Mouse (Mus musculus) urinary bladder, postnatal 25 days (tissue): ENCODE data around the gene Ppp2r5a.

Experiments
- DNase-seq: peaks from one replicate; pipeline ENCODE4 v3.0.0; 2022; ENCODE audit warnings: low spot score

Ppp2r5a gene

DNA sequence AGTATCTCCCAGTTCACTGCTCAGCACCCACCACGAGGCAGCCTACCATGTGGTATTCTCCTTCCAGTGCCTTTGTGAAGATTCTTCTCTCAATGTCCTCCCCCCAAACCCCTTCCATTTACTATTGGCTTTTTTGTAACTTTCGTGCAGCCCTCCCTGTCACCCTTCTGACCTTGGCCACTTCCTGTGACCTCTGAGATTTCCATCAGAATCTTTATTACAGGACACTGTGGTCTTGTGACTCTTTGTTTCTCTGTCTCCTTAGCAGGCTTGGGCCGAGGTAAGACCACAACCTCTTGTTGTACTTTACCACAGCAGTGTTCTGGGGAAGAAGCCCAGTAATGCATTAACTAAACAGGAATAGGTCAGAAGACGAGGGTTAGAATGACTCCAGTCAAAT lies 15.9 kb upstream of the Ppp2r5a start:
- DNase-seq: no peak

DNA sequence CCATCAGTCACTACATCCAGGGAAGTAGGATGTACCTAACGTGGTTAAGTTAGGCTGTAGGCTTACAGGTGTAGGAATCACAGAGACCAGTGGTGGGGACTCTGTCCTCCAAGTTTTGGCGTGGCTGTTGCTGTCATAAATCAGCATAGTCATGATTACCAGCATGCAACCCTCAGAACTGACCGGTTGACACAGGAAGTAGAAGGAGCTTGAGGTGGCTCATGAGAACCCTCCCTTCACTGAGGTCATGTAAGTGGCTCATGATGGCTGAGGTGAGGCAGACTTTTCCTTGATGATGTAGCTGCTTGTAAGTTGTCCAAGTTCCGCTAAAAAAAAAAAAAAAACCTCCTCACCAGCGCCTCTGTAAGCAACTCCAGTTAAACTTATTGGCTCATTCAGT lies 14.0 kb upstream of the Ppp2r5a start:
- no peak for DNase-seq

DNA sequence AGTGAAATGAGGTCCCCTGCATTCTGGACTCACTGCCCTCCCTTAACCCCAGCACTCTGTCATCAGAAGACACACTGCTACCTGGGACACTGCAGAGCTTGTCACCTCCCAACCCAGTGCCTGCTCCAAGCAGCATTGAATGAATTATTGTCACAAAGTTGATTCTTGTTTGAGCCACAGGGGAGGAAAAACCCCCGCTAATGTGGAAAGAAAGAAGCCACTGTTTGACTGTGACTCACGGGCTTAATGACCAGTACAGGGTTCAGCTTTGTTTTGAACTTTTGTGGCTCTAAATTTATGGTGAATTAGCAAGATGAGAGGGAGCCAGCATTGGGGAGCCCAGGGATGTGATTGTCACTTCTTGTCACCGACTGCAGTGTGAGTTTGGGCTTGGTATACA lies 13.5 kb upstream of the Ppp2r5a start:
- DNase-seq: no peak

DNA sequence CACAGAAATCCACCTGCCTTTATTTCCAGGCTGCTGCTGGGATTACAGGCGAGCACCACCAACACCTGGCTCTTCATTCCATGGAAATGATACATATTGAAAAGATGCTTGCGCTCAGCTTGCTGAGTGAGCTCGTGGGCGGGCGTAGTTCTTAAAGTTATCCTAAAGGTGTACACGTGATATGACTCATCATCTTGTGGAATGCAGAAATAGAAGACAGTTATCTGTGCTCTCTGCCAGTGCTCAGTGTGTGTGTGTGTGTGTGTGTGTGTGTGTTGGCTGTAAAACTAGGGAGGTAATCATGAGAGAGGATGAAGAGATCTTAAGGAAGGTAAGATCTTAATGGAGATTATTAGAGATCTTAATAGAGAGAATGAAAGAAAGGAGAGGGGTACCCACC lies 11.4 kb upstream of the Ppp2r5a start:
- no peak for DNase-seq

DNA sequence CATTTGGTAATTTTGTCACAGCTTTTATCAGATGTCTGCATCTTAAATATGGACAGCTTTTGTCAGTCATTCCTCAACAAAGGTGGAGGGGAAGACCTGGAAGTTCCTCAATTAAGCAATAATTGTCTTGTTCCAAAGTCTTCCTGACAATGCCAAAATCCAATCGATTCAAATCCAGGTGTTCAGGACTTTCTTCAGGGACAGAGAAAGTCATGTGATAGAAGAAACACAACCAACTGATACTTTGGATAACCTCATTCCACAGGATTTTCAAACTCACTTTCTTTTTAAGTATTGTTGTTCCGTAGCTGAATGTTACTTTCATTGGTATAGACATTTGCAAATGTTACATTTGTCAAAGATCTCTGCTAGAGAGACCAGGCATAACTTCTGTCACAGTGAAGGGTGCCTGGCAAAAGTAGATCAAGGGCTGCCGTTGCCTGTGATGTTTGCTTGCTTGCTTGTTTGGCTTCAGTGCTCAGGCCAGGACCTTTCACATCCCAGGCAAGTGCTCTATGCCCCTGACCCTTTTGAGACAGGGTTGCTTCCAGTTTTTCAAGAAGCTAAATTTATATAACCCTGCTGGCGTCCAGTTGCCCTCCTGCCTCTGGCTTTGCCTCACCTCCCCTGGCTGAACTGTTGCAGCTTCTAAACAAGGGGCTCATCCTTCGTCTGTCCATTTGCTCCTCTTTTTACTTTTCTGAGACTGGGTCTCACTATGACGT lies 10.8 kb upstream of the Ppp2r5a start:
- no peak for DNase-seq

DNA sequence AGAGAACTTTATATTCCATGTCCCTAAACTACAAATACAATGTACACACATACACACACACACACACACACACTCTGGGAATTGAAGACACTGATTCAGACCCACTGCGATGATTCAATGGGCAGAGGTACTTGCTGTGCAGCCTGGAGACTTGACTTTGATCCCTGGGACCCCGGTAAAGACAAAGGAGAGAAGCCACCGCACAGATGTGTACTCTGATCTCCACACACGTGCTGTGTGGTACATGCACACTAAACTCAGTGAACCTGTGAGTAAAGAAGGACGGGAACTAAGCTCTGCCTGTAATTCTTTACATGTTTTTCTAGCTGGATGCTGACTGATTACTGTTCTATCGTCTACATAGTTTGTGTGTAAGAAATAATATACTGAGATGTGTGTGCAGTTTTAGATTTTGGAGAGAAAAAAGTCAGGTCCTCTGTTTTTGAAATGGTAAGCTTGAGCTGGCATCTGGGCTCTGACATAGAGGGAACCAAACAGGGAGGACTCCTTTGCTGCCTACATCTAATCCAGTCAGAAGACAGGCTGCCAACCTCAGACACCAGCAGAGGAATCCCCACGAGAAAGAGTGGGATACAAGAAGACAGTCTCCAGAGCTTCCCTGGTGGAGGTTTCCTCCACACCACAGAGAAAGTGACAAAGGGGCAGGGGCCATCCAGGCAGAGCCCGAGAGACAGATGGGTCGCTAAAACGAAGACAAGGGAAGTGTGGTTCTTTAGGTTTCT lies 7.4 kb upstream of the Ppp2r5a start:
- DNase-seq: no peak

DNA sequence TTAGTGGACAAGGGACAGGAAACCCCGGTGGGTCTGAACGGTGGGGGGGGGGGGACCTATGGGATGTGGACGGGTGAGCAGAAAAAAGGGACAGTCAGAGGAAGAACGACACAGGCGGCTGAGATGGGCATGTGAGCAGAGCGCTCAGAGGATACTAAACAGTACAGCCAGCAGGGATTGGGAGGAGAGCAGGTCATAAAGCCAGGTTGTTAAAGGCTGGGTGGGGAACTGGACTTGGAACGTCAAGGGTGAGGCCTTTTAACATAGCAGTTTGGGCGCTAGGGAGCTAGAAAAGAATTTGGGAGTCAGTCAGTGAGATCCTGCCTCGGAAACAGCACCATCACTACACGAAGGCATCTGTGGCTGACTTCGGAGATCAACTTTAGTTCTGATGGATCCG lies 4.2 kb upstream of the Ppp2r5a start:
- DNase-seq: no peak

DNA sequence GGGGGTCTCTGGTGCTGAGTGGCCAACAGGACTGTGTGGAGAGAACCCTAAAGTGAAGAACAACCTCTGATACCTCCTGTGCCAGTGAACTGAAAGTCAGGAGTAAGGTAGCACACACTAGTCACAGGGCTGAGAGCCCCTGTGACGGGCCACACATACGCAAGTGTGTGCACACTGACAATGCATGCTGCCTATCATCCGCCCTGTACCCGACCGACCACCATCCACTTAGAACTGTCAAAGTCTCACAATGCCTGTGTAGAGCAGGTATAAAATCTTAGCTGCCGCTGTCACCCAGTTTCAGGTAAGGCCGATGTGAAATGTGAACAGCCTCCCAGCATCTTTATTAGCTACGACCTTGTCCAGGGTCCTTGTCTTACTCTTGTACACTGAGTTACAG lies 3.4 kb upstream of the Ppp2r5a start:
- DNase-seq: no peak

DNA sequence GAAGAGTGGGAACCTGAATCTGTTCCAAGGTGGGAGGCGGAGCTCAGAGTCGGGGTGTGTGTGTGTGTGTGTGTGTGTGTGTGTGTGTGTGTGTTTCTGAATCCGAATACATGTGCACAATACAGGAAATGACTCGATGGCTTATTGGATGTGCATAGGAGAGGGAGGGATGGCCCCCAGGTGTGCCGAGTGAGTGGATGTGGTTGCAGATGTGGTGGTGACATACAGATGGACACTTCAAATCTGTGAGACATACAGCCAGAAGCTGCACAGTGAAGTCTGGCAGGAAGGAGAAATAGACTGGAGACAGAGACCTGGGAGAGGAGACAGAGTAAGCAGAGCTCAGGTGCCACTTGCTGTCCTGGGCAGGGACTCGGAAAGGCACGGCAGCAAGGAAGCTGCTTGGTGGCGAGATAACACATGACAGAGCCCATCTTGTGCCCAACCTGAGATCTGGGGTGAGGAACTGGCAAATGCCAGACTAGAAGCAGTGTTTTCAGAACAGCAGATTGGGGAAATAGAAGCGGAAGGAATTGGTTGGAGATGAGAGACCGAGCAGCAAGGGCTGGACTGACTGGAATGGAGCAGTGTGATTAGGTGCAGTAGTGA lies 1.8 kb upstream of the Ppp2r5a start:
- DNase-seq: no peak

DNA sequence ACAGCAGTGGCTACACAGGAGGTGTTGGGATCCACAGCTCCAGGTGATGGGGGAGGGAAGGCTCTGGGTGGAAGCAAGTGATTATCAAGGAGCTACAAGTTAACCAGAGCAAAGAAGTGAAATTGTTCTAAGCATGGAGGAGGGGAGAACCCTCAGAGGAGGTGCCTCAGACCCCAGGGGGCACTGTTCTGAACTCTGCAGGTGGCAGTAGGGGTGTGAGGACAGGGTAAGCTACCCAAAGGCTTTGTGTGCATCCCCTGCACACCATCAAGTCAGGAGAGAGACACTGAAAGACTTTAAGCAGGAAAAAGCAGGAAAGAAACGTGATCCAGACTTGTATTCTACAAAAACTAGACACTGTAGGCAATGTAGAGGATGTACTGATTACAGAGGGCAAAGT lies 1.2 kb upstream of the Ppp2r5a start:
- no peak for DNase-seq

DNA sequence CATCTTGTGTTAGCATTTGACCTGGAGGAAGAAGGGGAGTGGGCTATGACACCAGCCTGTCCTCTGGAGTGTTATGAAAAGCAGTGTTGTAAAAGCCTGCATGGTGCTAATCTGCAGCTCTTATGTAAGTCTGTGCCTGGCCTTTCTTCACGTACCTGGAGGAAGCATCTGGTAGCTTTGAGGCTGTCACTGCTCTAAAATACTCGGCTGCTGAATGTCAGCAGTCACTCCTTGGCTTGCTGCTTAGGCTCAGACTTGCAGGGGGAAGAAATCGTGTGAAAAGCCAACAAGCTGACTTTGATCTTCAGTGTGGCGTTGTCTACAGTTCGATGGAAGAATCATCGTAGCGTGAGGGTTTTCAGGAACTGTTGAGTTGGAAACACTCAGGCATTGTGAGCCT lies 566 bp downstream of the Ppp2r5a start:
- no peak for DNase-seq

DNA sequence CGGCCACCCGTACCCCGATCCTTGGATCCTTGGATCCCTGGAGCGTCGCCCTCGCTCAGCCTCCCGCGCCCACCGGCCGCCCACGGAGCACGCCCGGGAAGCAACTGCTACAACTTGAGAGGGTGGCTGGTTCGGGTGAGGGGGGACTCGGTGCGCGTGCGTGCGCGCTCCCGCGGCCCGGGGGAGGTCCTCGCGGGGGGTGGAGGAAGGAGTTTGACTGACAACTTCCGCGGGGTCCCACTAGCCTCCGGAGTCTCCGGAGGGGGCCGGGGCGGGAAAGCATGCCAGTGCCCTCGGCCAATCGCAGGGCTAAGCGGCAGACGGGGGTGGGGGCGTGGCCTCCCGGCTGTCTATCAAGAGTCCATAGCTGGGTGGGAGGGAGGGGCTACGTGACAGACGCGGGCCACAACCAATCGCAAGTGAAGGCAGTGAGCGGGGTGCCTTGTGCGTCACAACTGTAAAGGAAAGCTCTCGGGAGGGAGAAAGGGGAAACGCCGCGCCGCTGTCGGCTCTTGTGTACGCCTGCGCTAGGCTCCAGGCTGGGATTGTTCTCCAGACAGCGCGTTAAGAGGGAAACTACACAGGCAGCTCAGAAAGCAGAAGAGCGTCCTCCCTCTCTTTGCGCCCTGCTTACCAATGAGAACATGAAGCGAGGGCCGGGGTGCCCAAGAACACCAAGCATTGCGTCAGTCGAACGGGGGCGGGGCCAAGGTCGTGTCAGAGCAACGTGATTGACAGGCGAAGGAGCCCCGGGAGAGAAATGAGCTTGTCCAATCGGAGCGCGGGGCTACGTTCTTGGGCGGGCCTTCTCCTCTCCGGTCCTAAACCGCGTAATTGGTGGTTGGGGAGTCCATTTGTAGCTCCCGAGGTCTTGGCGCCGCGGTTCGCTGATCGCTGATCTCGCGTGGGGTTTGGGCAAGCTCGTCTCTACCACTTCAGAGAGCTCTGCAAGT lies 5.9 kb downstream of the Ppp2r5a start:
- peak; percentile 98 for DNase-seq

DNA sequence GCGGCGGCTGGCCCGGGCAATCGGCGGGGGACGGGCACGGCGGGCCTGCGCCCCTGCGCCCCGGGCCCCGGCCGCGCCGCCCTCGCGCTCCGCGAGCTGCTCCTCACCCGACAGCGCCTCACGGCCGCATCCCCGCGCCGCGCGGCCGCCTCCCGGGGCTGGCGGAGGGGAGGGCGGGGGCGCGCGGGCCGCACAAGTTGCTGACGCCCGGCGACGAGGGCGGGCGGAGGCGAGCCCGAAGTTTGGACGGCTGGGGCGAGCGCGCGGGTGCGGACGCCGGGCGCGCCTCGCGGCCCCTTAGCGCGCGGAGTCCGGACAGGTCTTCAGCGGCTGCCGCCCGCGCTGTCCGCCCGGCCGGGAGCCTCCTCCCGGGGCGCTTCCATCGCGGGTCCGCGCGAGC lies 6.6 kb downstream of the Ppp2r5a start:
- DNase-seq: peak; percentile 52

DNA sequence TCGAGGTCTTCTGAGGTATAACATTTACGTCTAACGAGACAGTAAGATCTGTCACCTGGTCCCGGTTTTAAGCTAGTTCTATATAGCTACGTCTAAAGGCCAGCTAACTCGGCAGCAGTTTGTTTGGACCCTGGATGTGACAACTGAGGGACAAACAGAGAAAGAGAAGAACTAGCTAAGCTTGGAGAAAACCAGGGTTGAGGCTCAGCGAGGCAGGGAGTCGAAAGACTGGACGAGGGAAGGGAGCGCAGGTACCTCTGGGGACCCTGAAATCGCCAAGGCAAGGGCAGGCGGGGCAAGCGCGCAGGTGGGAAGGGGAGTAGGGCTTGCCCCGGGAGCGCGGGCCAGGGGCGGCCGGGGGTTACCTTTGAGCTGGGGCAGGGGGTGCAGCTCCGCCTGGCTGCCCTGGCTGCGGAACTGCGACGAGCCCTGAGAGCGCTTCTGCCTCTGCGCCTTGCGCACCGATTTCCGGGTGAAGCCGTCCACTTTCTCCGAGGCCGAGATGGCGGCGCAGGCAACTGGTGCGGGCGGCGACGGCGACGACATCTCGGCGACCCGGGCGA lies 7.1 kb downstream of the Ppp2r5a start:
- DNase-seq: peak; percentile 45

DNA sequence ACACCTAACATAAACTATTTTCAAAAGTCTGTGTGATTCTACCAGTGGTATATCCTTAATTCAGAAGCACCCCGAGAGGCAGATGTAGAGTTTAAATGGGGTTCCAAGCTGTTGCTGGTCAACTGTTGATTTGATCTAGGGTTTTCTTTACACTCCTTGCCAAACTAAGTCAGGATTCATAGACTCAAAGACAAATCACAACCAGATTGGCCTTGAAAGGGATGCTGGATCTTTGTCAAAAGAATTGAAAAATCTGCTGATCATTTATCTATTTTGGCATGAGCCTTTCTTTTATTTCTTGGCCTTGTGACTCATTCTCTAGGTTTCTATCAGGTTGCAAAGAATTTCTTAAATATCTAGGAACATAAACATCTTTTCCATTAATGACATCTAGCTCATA lies 7.9 kb downstream of the Ppp2r5a start:
- no peak for DNase-seq

DNA sequence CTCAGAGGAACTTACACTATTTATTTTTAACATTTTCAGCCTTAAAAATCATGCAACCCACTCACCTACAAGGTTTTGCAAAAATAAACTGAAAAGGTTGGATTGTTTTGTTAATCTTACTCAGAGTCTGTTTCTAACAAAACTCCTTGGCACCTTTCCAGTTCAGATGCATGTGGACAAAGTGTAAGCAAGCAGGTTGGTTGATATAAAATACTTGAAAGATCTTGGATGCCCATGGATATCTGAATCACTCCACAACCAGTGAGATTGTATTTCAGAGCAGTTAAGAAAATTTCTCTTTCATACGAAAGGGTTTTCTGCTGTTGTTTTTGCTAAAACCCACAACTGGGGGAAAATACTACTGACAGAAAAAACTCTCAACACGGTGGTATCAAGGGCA lies 8.9 kb downstream of the Ppp2r5a start:
- no peak for DNase-seq

DNA sequence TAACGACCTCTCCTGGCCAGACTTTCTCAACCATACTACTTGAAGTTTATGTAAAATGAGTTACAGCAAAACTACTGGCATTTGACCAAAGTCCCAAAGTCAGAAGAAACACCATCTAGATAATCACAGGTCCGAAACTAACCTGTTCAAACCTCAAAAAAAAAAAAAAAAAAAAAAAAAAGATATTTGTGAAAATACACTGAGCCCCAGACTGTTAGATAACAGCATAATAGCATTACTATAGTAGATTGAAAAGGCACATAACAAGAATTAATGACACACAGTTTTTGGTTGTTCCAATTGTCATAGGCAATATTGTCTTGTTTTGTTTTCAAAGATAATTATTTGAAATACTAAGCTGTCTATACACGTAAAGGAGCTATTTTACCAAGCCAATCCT lies 9.5 kb downstream of the Ppp2r5a start:
- DNase-seq: no peak

DNA sequence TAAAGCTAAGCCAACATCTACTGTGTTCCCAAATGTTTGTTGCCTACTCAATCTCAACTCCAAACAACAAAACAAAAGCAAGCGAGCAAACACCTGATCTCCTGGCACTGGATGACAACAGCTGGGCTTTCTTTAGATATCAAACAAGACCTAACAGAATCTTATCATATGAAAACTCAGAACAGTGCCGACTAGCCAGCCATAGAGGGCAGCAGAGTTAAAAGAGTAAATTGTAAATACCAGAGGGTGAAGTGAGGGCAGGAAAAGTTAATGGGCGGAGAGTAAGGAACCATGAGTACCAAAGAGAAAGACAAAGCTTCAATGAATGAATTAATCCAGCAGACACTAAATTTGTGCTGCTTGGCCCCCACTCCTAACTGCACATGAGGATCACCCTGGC lies 11.8 kb downstream of the Ppp2r5a start:
- DNase-seq: peak; percentile 25

DNA sequence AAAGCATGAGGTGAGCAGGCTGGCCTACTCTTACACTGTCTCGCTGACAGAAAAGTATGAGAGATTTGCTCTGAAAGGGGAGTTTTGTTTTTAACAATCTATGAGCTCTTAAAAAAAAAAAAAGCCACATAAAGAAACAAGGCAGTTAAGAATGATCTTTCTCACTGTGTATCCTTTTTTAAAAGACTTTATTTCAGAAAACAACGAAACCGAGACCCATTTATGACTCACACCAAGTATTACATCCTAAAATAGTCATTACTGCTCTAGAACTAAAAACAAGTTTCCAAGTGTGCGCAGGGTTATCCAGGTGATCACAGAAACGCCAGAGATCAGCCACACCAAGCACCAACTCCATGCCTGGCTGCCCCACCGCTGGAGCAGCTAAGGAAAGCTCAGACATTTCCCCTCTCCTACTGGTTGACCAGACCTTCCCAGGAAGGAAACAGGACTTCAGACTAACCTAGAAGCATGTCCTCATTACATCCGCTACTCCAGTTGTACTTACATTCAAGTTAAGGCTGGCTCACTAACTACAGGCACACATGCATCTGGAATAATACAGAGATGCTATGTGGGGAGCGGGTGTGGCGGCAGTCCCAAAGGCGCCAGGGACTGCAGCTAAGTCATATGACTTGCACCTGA lies 18.2 kb downstream of the Ppp2r5a start:
- no peak for DNase-seq

DNA sequence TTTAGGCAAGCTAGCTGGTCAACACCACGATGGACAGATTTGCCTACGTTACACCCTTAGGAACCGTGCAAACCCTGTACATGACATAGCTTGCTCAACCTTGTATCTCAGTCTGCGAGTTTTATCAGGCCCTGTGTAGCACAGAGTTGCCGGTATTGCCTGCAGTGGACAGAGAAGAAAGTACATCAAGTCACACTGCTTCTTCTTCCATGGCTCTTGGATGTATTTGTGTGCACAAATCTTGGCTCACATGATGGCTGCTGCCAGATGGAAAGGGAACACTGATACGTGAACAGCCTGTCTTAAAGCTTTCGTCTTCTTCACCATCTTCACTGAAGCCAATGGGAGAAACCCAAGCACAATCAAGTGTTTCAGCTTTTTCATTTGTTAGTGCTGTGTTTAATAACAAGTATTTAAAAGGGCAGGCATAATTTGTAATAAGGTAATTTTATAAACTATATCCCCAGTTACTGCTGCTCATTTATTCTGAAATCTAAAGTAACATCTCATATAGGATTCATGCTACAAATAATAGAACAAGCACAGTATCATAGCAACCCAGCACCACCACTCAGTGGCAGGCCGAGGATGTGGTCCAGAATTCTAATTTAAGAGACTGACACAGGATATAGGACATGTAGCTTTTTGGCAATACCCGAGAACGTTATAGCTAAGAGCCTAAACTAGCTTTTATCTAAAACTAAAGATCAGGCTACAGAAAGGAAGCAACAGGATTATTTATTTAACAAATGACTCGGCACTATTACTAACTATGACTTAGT lies 20.9 kb downstream of the Ppp2r5a start:
- DNase-seq: no peak

DNA sequence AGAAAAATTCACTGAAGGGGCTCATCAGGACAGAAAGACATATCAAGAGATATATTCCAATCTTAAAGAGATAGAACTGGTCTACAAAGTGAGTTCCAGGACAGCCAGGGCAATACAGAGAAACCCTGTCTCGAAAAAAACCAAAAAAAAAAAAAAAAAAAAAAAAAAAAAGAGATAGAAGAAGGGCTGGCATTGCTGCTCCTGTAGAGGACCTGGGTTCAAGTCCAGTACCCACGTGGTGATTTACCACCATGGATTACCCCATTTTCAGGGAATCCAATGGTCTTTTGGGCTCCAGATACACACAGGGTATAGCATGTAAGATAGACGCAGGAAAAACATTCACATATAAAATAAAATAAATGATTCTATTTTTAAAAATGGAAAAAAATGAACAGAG lies 22.2 kb downstream of the Ppp2r5a start:
- no peak for DNase-seq
